Mouse (Mus musculus) hindbrain, embryonic 11.5 days (tissue): Measurements from ENCODE around the gene Eng. TPM values are rescaled to one million over a fixed set of nuclear protein-coding genes. Genes with fewer than 3 reads are reported as not detected.
A peak's percentile ranks its signal among the peaks of the same experiment; 100 is the strongest.

Experiments used
- ATAC-seq: fragments of 200-750 bp; cut with Nextera tagmentation; 2 replicates; pipeline ENCODE4 v1.8.0; 2017; ENCODE audit warnings: mild to moderate bottlenecking, moderate TSS enrichment, moderate library complexity; ENCODE audit not compliant: low FRiP score
- DNase-seq: peaks from one replicate; pipeline ENCODE4 v3.0.0-alpha.2; 2015; ENCODE audit warnings: low spot score
- H3K27ac ChIP-seq: fragments of 300-500 bp; sonication (generic); 2 replicates; pipeline ENCODE4 v1.5.1; 2014; ENCODE audit warnings: mild to moderate bottlenecking, low read depth, low read length
- H3K27me3 ChIP-seq: fragments of 300-500 bp; sonication (generic); 2 replicates; pipeline ENCODE4 v1.6.1; 2014; ENCODE audit warnings: mild to moderate bottlenecking, low read length, moderate library complexity, mixed read lengths; ENCODE audit not compliant: control insufficient read depth, insufficient read depth
- H3K36me3 ChIP-seq: fragments of 300-500 bp; sonication (generic); 2 replicates; pipeline ENCODE4 v1.6.1; 2014; ENCODE audit warnings: mild to moderate bottlenecking, low read length, moderate library complexity, mixed read lengths; ENCODE audit not compliant: control insufficient read depth, insufficient read depth
- H3K4me1 ChIP-seq: fragments of 300-500 bp; sonication (generic); replicated peaks from 2 replicates; pipeline ENCODE4 v1.6.1; 2014; ENCODE audit warnings: low read length, mixed read lengths; ENCODE audit not compliant: control insufficient read depth, insufficient read depth
- H3K4me2 ChIP-seq: fragments of 300-500 bp; sonication (generic); replicated peaks from 2 replicates; pipeline ENCODE4 v1.6.1; 2014; ENCODE audit warnings: mild to moderate bottlenecking, low read depth, low read length
- H3K4me3 ChIP-seq: fragments of 300-500 bp; sonication (generic); 2 replicates; pipeline ENCODE4 v1.5.1; 2014; ENCODE audit warnings: low read depth, low read length
- H3K9ac ChIP-seq: fragments of 300-500 bp; sonication (generic); 2 replicates; pipeline ENCODE4 v1.6.1; 2014; ENCODE audit warnings: low read depth, low read length
- H3K9me3 ChIP-seq: fragments of 300-500 bp; sonication (generic); 2 replicates; pipeline ENCODE4 v1.6.1; 2016; ENCODE audit warnings: low read length; ENCODE audit not compliant: control insufficient read depth
- WGBS: fragments of 180-500 bp; shearing (Covaris S2); extraction: QIAGEN DNeasy Blood & Tissue Kit; methylation state at CpG from one replicate; pipeline ENCODE4 v1.1.7; 2014; 5-methylcytosine and 5-hydroxymethylcytosine counted together
- polyA plus RNA-seq: library from polyadenylated mRNA; unstranded; fragments of >200 nt; fragmentation: Nextera tagmentation; extraction: Ambion mirVana; gene quantifications from 2 replicates; pipeline ENCODE4 v1.2.1, GENCODE M21; 2014

Gene Eng
- polyA plus RNA-seq, 1 experiment from 2014 or later: 23.1 TPM

DNA sequence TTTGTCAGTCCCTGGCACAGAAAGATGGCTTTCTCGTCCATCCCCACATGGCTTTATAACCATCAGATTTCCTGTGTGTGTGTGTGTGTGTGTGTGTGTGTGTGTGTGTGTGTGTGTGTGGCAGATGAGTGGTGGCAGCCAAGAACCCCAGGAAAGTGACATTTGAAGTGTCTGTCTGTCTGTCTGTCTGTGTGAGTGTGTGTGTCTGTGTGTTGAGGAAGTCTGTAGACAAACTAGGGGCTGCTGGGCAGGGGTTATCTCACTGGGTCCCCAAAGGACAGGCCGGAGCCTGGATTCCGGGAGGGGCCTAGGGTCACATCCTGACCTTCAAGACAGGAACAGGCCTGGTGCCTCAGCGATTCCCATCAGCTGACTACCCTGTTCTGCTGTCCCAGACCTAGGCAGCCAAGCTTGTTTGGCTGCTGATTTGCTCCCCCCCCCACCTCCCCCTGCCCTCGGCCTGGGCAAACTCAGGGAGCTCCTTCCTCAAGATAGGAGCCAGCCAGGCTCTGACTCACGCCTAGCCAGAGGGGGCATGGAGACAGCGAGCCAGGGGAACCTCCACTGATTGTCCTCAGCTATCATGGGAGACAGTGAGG, 15.2 kb downstream of the Eng start:
- WGBS: 48% methylated on average over 7 of the region's 7 CpGs
- H3K27me3 ChIP-seq: no peaks in the 10 kb centered on the region
- no peak overlapping the region for H3K9ac ChIP-seq
- DNase-seq (no peak), ATAC-seq (no peak)
- H3K4me1 ChIP-seq: no peaks in the 10 kb centered on the region
- no peak overlapping the region; the same call in 1 of the 2 replicates for H3K27ac ChIP-seq
- no peaks in the 10 kb centered on the region for H3K9me3 ChIP-seq
- no peaks in the 10 kb centered on the region for H3K36me3 ChIP-seq
- no peak overlapping the region for H3K4me3 ChIP-seq
- no peak overlapping the region for H3K4me2 ChIP-seq

DNA sequence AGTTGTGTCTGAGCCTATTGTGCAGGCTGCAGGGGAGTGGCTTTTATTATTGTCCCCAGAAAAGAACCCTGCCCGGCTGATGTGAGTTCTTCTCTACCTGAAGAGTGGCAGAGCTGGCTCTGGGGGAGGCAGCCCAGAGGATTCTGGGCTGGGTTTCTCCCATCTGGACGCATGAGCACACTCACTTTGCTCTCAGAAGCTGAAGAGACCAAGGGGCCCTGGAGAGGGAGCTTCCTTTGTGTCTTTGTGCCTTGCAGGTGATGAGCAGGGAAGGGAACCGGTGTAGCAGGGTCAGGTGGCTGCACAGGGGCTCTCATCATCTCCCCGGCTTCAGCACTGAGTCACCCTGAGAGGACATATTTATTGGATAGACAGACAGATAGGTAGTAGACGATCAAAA, 15.9 kb downstream of the Eng start:
- DNase-seq (no peak), ATAC-seq (no peak)
- Histone ChIP-seq H3K9me3 (no peaks in the 10 kb centered on the region), H3K36me3 (no peaks in the 10 kb centered on the region), H3K27ac (no peak overlapping the region), H3K4me2 (no peak overlapping the region), H3K9ac (no peak overlapping the region), H3K4me1 (no peaks in the 10 kb centered on the region), H3K4me3 (no peak overlapping the region), H3K27me3 (no peaks in the 10 kb centered on the region)
- WGBS: 63% methylated on average over 5 of the region's 5 CpGs

DNA sequence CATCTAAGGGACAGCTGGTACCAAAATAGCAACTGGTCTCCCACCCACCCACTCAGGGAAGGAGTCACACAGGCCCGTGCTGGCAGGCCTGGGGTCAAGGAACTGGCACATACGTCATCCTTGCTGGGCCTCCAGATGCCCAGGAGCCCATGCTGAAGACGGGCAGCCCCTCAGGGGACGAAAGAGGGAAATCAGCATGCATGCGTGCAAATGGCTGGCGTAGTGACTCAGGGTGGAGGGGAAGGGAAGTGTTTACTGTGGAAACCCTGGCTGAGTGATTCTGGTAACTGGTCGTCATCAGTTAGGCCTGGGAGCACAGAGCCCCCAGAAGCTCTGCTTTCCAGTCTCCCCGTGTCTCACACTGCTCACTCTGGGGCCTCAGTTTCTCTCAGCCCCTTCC, 18.9 kb downstream of the Eng start:
- no peak for ATAC-seq
- 79% methylated on average over 8 of the region's 8 CpGs for WGBS
- no peak overlapping the region for H3K27ac ChIP-seq

DNA sequence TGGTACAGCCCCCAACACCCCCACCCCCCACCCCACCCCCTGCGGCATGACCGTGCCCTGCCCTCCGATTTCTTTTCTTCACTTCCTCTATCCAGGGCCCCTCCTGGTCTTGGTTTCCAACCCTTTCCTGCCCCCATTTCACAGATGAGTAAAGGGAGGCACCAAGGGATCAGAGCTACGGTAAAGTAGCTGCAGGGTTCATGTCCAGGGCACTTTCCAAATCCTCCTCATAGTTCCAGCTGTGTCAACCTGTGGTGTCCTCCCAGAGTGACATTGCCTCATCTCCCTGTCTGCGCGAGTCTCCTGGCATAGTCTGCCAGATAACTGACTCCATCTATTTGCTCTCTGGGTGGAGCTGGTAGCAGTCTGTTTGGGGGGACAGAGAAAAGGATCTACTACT, 19.5 kb downstream of the Eng start:
- no peaks in the 10 kb centered on the region for H3K9me3 ChIP-seq
- no peaks in the 10 kb centered on the region for H3K27me3 ChIP-seq
- H3K9ac ChIP-seq: no peak overlapping the region
- no peak for DNase-seq
- H3K4me3 ChIP-seq: no peak overlapping the region
- H3K4me2 ChIP-seq: no peak overlapping the region
- H3K4me1 ChIP-seq: no peaks in the 10 kb centered on the region
- no peak for ATAC-seq
- H3K27ac ChIP-seq: no peak overlapping the region
- WGBS: 88% methylated on average over 6 of the region's 6 CpGs
- no peaks in the 10 kb centered on the region for H3K36me3 ChIP-seq

More for the DNA sequence above, 18.9 kb downstream of the Eng start:
- Histone ChIP-seq H3K9me3 (no peaks in the 10 kb centered on the region), H3K9ac (no peak overlapping the region), H3K27me3 (no peaks in the 10 kb centered on the region), H3K4me2 (no peak overlapping the region), H3K4me1 (no peaks in the 10 kb centered on the region), H3K36me3 (no peaks in the 10 kb centered on the region), H3K4me3 (no peak overlapping the region)
- DNase-seq: no peak

DNA sequence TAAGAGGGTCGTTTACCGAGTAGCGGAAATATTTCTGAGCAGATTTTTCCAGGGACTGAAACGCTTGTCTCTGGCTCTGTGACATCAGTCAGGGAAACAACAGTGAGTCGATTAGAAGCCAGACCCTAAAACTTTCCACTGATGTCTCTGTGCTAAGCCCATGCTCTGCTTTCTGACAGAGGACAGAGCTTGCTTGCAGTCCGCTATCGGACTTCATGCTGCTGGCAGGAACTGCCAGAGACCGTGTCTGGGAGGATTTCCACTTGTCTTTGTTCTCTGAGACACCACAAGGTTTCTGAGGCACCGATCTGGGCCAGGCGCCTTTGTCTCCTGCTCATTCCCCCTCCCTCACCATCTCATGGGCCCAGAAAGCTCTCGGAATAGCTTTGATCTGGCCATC, 21.4 kb downstream of the Eng start:
- H3K36me3 ChIP-seq: no peaks in the 10 kb centered on the region
- H3K27ac ChIP-seq: no peak overlapping the region
- no peaks in the 10 kb centered on the region for H3K4me1 ChIP-seq
- H3K27me3 ChIP-seq: no peaks in the 10 kb centered on the region
- no peak overlapping the region for H3K4me2 ChIP-seq
- DNase-seq: no peak
- no peak overlapping the region for H3K9ac ChIP-seq
- no peak overlapping the region for H3K4me3 ChIP-seq
- 52% methylated on average over 11 of the region's 11 CpGs for WGBS
- no peaks in the 10 kb centered on the region for H3K9me3 ChIP-seq
- no peak for ATAC-seq

DNA sequence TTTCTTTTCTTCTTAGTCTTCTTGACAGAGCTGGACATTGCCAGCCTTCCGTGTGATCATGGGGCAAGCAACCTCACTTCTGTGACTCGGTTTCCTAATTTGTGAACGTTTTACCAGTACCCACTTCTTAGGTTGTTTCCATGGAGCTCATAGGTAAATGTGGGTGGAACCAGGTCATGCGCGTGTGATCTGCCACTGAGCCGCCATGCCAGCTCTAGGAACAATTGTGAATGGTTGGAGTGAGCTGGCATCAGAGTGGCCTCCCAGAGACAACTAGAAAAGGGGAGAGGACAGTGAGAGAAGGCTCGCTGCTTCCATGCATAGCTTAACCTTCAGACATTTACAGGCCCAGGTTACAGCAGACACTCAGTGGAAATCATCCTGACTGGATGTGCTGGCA, 21.8 kb downstream of the Eng start:
- Histone ChIP-seq H3K4me1 (no peaks in the 10 kb centered on the region), H3K9ac (0 out of 2 replicates have a peak overlapping the region, but pooled peaks have one; percentile 11), H3K4me2 (no peak overlapping the region), H3K36me3 (no peaks in the 10 kb centered on the region), H3K4me3 (no peak overlapping the region), H3K9me3 (no peaks in the 10 kb centered on the region), H3K27ac (no peak overlapping the region), H3K27me3 (no peaks in the 10 kb centered on the region)
- DNase-seq: no peak
- no peak for ATAC-seq
- WGBS: 81% methylated on average over 7 of the region's 7 CpGs

DNA sequence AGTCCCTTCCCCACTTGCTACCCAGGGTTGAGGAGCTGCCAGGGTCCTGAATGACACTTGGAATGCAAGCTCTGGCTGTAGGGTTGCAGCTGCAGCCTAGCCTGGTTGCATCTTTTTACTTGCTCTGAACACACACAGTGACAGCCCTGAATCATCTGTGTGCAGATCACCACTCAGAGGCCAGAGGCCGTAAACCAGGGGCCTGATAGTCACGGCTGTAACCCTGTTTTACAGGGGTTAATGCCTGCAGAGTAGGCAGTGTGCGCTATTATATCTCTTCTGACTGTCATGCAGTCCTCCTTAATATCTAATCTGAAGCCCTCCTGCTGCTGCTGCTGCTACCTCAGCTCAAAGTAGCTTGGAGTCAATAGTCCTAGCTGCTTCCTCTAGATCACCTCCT, 23.5 kb downstream of the Eng start:
- no peak for ATAC-seq
- 93% methylated on average over 3 of the region's 3 CpGs for WGBS
- no peak for DNase-seq
- H3K27me3 ChIP-seq: no peaks in the 10 kb centered on the region
- H3K36me3 ChIP-seq: no peaks in the 10 kb centered on the region
- no peak overlapping the region for H3K9ac ChIP-seq
- no peak overlapping the region for H3K4me3 ChIP-seq
- no peaks in the 10 kb centered on the region for H3K4me1 ChIP-seq
- H3K4me2 ChIP-seq: no peak overlapping the region
- no peaks in the 10 kb centered on the region for H3K9me3 ChIP-seq
- no peak overlapping the region for H3K27ac ChIP-seq

DNA sequence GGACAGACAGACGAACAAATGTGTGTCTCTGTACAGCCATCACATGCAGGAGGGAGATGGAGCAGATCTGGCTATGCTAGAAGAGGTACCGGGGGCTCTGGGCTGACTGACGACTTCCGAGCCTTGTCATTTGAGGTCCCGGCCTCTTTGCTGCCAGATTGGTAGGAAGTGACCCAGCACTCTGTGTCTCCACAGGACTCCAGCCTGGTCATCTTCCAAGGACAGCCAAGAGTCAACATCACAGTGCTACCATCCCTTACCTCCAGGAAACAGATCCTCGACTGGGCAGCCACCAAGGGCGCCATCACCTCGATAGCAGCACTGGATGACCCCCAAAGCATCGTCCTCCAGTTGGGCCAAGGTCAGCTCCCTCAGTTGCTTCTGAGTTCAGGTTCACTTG, 24.8 kb downstream of the Eng start:
- Histone ChIP-seq H3K27ac (no peak overlapping the region), H3K9me3 (no peaks in the 10 kb centered on the region), H3K36me3 (no peaks in the 10 kb centered on the region), H3K4me3 (no peak overlapping the region), H3K27me3 (no peaks in the 10 kb centered on the region), H3K9ac (no peak overlapping the region), H3K4me2 (no peak overlapping the region), H3K4me1 (no peaks in the 10 kb centered on the region)
- ATAC-seq (no peak), DNase-seq (no peak)
- WGBS: 90% methylated on average over 9 of the region's 9 CpGs

DNA sequence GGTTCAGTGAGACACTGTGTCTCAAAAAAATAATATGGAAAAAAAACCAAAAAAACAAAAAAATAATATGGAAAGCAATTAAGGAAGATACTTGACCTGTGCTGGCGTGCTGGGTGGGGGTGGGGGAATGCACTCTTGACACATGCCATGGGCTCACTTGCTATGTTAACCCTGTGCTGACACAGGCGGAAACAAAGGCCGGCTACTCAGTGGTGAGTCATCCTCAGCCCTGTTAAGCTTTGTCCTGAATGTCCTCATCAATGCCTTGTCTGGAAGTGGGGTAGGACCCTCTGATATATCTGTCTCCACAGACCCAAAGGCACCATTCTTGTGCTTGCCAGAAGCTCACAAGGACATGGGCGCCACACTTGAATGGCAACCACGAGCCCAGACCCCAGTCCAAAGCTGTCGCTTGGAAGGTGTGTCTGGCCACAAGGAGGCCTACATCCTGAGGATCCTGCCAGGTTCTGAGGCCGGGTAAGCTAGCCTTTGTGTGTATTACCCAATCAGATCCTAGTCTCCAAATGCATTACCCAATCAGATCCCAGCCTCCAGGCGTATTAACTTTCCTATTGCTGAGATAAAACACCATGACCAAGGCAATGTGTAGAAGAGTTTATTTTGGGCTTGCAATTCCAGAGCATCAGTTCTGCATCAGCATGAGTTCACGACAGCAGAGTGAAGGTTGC, 25.7 kb downstream of the Eng start:
- WGBS: 73% methylated on average over 9 of the region's 9 CpGs
- Histone ChIP-seq H3K9ac (no peak overlapping the region), H3K9me3 (no peaks in the 10 kb centered on the region), H3K4me3 (no peak overlapping the region), H3K36me3 (no peaks in the 10 kb centered on the region), H3K4me2 (no peak overlapping the region), H3K27me3 (no peaks in the 10 kb centered on the region), H3K4me1 (no peaks in the 10 kb centered on the region), H3K27ac (no peak overlapping the region)
- DNase-seq (no peak), ATAC-seq (no peak)
